Mouse (Mus musculus) intestine, embryonic 14.5 days (tissue): ENCODE measurements around the gene Fam83b. TPM values are rescaled to one million over a fixed set of nuclear protein-coding genes. Genes with fewer than 3 reads are reported as not detected.

Experiments used
- ATAC-seq: fragments of 200-750 bp; cut with Nextera tagmentation; replicated peaks from 2 replicates; pipeline ENCODE4 v1.8.0; 2017; ENCODE audit warnings: low read depth, moderate number of reproducible peaks, moderate TSS enrichment, moderate library complexity; ENCODE audit not compliant: low FRiP score, low TSS enrichment
- DNase-seq: peaks from one replicate; pipeline ENCODE4 v3.0.0-alpha.2; 2018; ENCODE audit warnings: low spot score
- H3K27ac ChIP-seq: fragments of 300-500 bp; sonication (generic); 2 replicates; pipeline ENCODE4 v1.5.1; 2014; ENCODE audit warnings: low read depth, mild to moderate bottlenecking, control low read depth
- H3K27me3 ChIP-seq: fragments of 300-500 bp; sonication (generic); replicated peaks from 2 replicates; pipeline ENCODE4 v1.6.1; 2014; ENCODE audit warnings: low read length, control low read depth; ENCODE audit not compliant: control insufficient read depth, insufficient read depth
- H3K36me3 ChIP-seq: fragments of 300-500 bp; sonication (generic); 2 replicates; pipeline ENCODE4 v1.6.1; 2014; ENCODE audit warnings: low read length, control low read depth; ENCODE audit not compliant: control insufficient read depth, insufficient read depth
- H3K4me1 ChIP-seq: fragments of 300-500 bp; sonication (generic); replicated peaks from 2 replicates; pipeline ENCODE4 v1.6.1; 2014; ENCODE audit warnings: low read length, control low read depth, mixed read lengths; ENCODE audit not compliant: control insufficient read depth, insufficient read depth
- H3K4me2 ChIP-seq: fragments of 300-500 bp; sonication (generic); 2 replicates; pipeline ENCODE4 v1.6.1; 2014; ENCODE audit warnings: low read length
- H3K4me3 ChIP-seq: fragments of 300-500 bp; sonication (generic); 2 replicates; pipeline ENCODE4 v1.5.1; 2014; ENCODE audit warnings: low read depth, low read length, control low read depth, mixed read lengths
- H3K9ac ChIP-seq: fragments of 300-500 bp; sonication (generic); 2 replicates; pipeline ENCODE4 v1.6.1; 2014; ENCODE audit warnings: mild to moderate bottlenecking, low read length
- H3K9me3 ChIP-seq: fragments of 300-500 bp; sonication (generic); 2 replicates; pipeline ENCODE4 v1.6.1; 2016; ENCODE audit warnings: low read length, control low read depth; ENCODE audit not compliant: control insufficient read depth
- WGBS: fragments of 180-500 bp; shearing (Covaris S2); extraction: QIAGEN DNeasy Blood & Tissue Kit; methylation state at CpG from one replicate; pipeline ENCODE4 v1.1.7; 2014; 5-methylcytosine and 5-hydroxymethylcytosine counted together
- polyA plus RNA-seq: library from polyadenylated mRNA; unstranded; fragments of >200 nt; fragmentation: Nextera tagmentation; extraction: Ambion mirVana; gene quantifications from 2 replicates; pipeline ENCODE4 v1.2.1, GENCODE M21; 2014

Fam83b gene
- polyA plus RNA-seq, 1 experiment from 2014 or later: 13.6 TPM

- no peak overlapping the region for H3K9ac ChIP-seq
- no peak for DNase-seq
- no peaks in the 10 kb centered on the region for H3K36me3 ChIP-seq
- 80% methylated on average over 3 of the region's 3 CpGs for WGBS
- no peaks in the 10 kb centered on the region for H3K27me3 ChIP-seq
- no peak overlapping the region for H3K4me2 ChIP-seq
- H3K9me3 ChIP-seq: no peaks in the 10 kb centered on the region
- H3K4me1 ChIP-seq: no peaks in the 10 kb centered on the region
- no peak overlapping the region for H3K27ac ChIP-seq
- ATAC-seq: no peak
- H3K4me3 ChIP-seq: no peak overlapping the region
Observed at GRCm38 (mm10) chr9:76489737-76490136, 77.2 kb downstream of the Fam83b start.

GRCm38 (mm10) chr9:76480088-76480487, 86.8 kb downstream of the Fam83b start:
- Histone ChIP-seq H3K9me3 (no peaks in the 10 kb centered on the region), H3K4me2 (no peak overlapping the region), H3K27ac (no peak overlapping the region), H3K4me3 (no peak overlapping the region), H3K9ac (no peak overlapping the region), H3K36me3 (no peaks in the 10 kb centered on the region), H3K27me3 (no peaks in the 10 kb centered on the region), H3K4me1 (no peaks in the 10 kb centered on the region)
- DNase-seq (no peak), ATAC-seq (no peak)
- 84% methylated on average over 3 of the region's 3 CpGs for WGBS

- no peak for DNase-seq
- WGBS: 77% methylated on average over 4 of the region's 4 CpGs
Observed at GRCm38 (mm10) chr9:76469500-76469899, 97.4 kb downstream of the Fam83b start.

GRCm38 (mm10) chr9:76461547-76461946, 105.4 kb downstream of the Fam83b start:
- Histone ChIP-seq H3K36me3 (no peaks in the 10 kb centered on the region), H3K4me1 (no peaks in the 10 kb centered on the region), H3K27ac (no peak overlapping the region), H3K9ac (no peak overlapping the region), H3K4me2 (no peak overlapping the region), H3K9me3 (no peaks in the 10 kb centered on the region), H3K4me3 (no peak overlapping the region), H3K27me3 (no peaks in the 10 kb centered on the region)
- DNase-seq (no peak), ATAC-seq (no peak)

More at GRCm38 (mm10) chr9:76469500-76469899, 97.4 kb downstream of the Fam83b start:
- H3K4me1 ChIP-seq: no peaks in the 10 kb centered on the region
- ATAC-seq: no peak
- H3K9ac ChIP-seq: no peak overlapping the region
- H3K4me2 ChIP-seq: no peak overlapping the region
- no peaks in the 10 kb centered on the region for H3K27me3 ChIP-seq
- H3K4me3 ChIP-seq: no peak overlapping the region
- no peaks in the 10 kb centered on the region for H3K9me3 ChIP-seq
- no peak overlapping the region for H3K27ac ChIP-seq
- H3K36me3 ChIP-seq: no peaks in the 10 kb centered on the region

- H3K4me2 ChIP-seq: no peak overlapping the region
- H3K27me3 ChIP-seq: no peaks in the 10 kb centered on the region
- H3K9me3 ChIP-seq: no peaks in the 10 kb centered on the region
- H3K36me3 ChIP-seq: no peaks in the 10 kb centered on the region
- WGBS: 87% methylated on average over 3 of the region's 3 CpGs
- no peak overlapping the region for H3K9ac ChIP-seq
- ATAC-seq (no peak), DNase-seq (no peak)
- H3K4me1 ChIP-seq: no peaks in the 10 kb centered on the region
- H3K27ac ChIP-seq: no peak overlapping the region
- H3K4me3 ChIP-seq: no peak overlapping the region
Observed at GRCm38 (mm10) chr9:76455703-76456102, 111.2 kb downstream of the Fam83b start.

Other genes with a start within 250 kb of the Fam83b start
- gene Hcrtr2, start 243.3 kb downstream of the Fam83b start, polyA plus RNA-seq: 0.04 and 0.12 TPM in 2 replicates